Mouse (Mus musculus) mouse trophoblast stem cell (cell line): ENCODE measurements around the gene Lpar2.

Experiments
- in situ Hi-C, 2 experiments: fragments of 300-500 bp; cut with MseI, MboI; formaldehyde crosslinking; loops; 2 replicates in 1 of 2; 3 replicates in 1 of 2; pipeline ENCODE4 v1.15.1; 2025

The Lpar2 gene

DNA sequence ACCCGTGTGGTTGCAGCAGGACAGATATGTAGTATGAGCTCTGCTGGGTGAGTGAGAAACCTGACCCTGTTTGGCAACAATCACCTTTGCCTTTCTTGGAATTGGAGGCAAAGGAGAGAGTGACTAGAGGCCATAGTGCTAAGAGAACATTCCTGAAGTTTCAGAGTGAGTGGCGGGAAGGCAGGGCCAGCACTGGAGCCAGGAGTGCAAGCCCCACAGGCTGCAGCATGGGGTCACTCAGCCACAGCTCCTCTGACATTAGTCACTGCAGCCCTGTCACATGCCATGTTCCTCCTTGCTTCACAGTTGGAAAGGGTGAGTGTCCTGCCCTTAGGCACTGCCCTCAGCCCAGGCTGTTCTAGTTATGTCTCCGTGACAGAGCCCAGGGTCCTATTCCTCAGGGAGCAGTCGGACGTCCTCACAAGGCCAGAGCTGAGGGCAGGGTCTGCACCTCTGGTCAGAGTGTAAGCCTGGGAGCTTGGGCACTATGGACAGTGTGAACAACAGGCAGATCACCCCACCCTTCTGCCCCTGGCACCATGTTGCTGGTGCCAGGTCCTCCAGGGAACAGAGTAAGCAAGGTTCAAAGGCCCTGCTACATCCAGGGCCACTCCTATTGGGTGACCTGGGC lies 45.6 kb downstream of the Lpar2 start:
- in situ Hi-C loops: no loop called here

DNA sequence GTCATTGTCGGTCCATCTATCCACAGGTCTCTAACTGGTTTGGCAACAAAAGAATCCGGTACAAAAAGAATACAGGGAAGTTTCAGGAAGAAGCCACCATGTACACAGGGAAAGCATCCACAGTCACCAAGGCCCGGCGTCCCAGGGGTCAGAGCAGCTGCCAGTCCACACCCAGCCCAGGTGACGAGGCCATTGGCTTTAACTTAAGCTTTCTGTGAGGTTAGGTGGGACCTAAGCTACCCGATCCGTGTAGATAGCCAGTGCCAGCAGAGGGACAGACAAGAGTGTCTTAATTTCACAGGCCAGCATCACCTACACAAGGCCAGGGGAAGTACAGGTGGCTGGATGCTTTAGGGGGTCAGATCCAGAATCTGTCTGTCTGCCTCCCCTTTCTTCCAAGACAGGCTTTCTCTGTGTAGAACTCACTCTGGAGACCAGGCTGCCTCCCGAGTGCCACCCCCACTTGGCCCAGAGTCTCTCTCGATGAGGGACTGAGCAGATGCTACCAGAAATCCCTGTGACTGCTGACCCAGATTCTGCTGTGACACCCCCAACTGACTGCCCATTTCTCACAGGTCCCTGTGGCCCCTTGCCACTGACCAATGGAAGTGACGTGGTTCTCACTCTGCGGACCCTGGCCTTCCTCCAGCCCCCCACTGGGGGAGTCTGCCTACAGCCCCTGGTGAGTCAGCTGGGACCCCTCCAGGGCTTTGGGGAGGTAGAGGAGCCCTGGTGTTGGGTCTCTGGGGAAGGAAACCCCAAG lies 48.0 kb downstream of the Lpar2 start:
- in situ Hi-C loops: no loop called here

- in situ Hi-C loops: no loop called here
These were observed 48.7 kb downstream of the Lpar2 start for GRCm38 (mm10) chr8:69870907-69871306.

GRCm38 (mm10) chr8:69874155-69874554 lies 51.9 kb downstream of the Lpar2 start:
- in situ Hi-C loops: no loop called here

DNA sequence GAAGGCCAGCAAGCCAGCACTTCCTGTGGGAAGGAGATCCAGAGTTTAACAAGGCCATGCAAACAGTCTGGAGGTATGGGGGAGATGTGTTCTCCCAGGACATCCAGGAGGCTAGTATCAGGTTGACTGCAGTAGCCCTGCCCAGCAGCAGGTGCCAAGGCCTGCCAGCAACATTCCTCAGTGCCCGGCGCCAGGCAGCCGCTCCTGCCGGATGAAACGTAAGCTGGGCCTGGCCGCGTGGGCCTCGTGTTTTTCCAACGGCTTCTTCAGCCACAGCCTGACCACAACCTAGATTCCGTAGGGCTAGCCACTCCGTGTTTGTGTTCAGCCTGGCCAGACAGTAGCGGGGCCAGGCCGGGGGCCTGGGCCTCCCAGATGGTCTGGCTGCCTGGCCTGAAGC lies 52.4 kb downstream of the Lpar2 start:
- in situ Hi-C loops: no loop called here

GRCm38 (mm10) chr8:69876097-69876496 lies 53.9 kb downstream of the Lpar2 start:
- in situ Hi-C loops: no loop called here

DNA sequence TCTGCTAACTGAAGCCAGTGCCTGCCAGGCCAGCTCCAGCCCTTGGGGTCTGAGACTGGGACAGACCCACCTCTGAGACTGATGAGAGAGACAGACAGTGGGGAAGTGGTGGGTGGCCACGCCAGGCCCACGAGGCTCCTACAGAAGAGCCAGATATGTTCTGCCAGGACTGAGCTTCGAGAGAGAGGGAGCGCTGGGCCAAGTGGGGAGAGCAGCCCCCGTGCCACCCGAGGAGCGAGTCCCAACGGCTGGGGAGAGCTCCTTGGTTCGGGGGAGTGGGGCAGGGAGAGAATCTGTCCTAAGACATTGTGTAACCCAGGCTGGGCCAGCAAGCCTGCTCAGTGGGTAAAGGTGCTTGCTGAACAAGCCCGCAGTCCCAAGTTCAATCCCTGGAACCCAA lies 54.7 kb downstream of the Lpar2 start:
- in situ Hi-C loops: no loop called here

GRCm38 (mm10) chr8:69877396-69877795 lies 55.2 kb downstream of the Lpar2 start:
- in situ Hi-C loops: no loop called here

GRCm38 (mm10) chr8:69877992-69878391 lies 55.8 kb downstream of the Lpar2 start:
- in situ Hi-C loops: no loop called here

- in situ Hi-C loops: no loop called here
These were observed 57.4 kb downstream of the Lpar2 start for GRCm38 (mm10) chr8:69879678-69880077.
